Mouse (Mus musculus): ENCODE data around the gene Krt32. TPM values are rescaled to one million over a fixed set of nuclear protein-coding genes. Genes with fewer than 3 reads are reported as not detected.

The Krt32 gene
- polyA plus RNA-seq, 1 experiment from 2014 or later = not detected

DNA sequence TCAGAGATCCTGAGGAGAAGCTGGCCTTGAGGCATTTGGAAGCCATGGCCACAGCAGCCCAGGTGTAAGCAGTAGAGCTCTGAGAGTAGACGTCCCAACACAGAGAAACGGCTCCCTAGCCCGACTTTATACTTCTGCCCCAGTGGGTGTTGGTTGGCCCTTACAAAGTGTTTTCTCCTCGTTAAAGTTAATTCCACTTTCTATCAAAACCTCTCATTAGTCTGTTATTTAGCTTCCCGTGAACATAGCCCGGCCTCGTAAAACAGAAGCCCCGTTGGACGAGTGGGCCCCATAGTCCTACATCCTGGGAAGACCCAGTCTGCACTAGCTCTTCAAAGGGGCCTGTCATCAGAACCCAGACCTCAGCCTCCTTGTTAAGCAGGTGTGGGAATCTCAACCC, 8.1 kb upstream of the Krt32 start, which contains the start of gene Krt35:
TSS of gene Krt35 (minus strand) at position 101 of the 400 bp plus-strand sequence.
- Histone ChIP-seq H3K9ac (replicated peaks) (no peak within 1 kb of the TSS), H3K36me3 (replicated peaks; ENCODE audit: insufficient read depth, low read length) (no peaks in the 10 kb centered on the region), H3K4me2 (ENCODE audit: low read depth, low read length) (no peak within 1 kb of the TSS), H3K9me3 (ENCODE audit: low read length) (no peaks in the 10 kb centered on the region), H3K27ac (ENCODE audit: low read depth) (no peak within 1 kb of the TSS), H3K4me1 (ENCODE audit: insufficient read depth) (no peaks in the 10 kb centered on the region), H3K27me3 (ENCODE audit: insufficient read depth, low read length) (no peaks in the 10 kb centered on the region), H3K4me3 (ENCODE audit: low read depth, low read length) (no peak within 1 kb of the TSS)
- no peak for DNase-seq
- WGBS (ENCODE audit: insufficient replicate concordance) = 78% methylated on average over 9 of the region's 9 CpGs
- TF ChIP-seq CTCF (IDR thresholded peaks at IDR 0.05; ENCODE audit: low read depth) (no peak), EP300 (IDR thresholded peaks at IDR 0.05; ENCODE audit: low read depth) (no peak)
- no peak for ATAC-seq

DNA sequence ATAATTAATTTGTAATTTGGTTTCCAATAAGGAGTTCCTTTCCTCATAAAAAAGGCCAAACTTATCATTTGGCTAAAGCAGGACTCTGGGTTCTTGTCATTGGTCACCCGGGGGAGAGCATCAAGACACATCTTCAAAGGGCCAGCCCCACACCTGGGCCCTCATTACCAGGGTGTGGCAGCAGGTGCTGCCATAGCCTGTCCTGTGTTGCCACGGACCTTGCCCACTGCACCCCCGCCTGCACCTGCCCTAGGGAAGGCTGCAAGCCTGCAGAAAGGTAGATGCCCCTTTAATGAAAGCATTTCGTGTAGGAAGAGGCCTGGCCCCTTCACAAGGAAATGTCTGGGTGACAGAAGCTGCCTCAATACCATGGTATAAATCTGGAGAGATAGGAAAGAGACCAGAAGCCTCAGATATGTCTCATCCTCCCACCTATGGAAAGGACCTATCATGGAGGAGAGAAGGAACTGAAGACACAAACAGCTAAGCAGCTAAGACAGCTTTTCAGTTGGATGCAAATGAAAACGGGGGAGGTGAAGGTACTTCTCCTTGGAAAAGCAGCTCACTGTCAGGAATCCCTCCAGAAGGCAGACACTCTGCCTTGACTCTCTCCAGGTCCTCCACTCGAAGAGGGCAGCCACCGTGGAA, 476 bp upstream of the Krt32 start:
- no peak overlapping the region for H3K9ac ChIP-seq (replicated peaks)
- DNase-seq (no peak), ATAC-seq (no peak)
- H3K27ac ChIP-seq (ENCODE audit: low read depth) = no peak overlapping the region
- H3K27me3 ChIP-seq (ENCODE audit: insufficient read depth, low read length) = no peaks in the 10 kb centered on the region
- no peak overlapping the region for H3K4me3 ChIP-seq (ENCODE audit: low read depth, low read length)
- H3K9me3 ChIP-seq (ENCODE audit: low read length) = 0 out of 2 replicates have a peak, but pooled peaks cover 2% of the 10 kb centered on the region
- 52% methylated on average over 7 of the region's 7 CpGs for WGBS (ENCODE audit: insufficient replicate concordance)
- H3K4me1 ChIP-seq (ENCODE audit: insufficient read depth) = no peaks in the 10 kb centered on the region
- H3K36me3 ChIP-seq (replicated peaks; ENCODE audit: insufficient read depth, low read length) = no peaks in the 10 kb centered on the region
- TF ChIP-seq CTCF (IDR thresholded peaks at IDR 0.05; ENCODE audit: low read depth) (no peak), EP300 (IDR thresholded peaks at IDR 0.05; ENCODE audit: low read depth) (no peak)
- no peak overlapping the region for H3K4me2 ChIP-seq (ENCODE audit: low read depth, low read length)

DNA sequence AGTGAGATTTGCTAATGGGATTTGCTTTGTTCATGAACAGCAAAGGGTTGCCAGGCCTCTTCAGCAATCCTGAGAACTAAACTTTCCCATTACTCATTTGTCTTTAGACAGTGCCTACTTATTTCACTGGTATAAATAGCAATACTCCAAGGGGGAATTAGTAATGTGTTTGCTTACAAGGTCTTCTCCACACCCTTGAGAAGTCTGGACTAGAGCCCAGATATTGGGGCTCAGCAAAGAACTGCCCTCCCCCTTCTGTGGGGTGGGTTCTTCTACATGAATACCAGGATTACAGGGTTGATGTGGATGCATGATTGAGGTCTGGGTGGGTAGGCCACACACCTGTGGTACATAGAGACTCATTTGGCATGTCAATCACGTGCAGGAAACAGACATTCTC, 14.2 kb downstream of the Krt32 start:
- H3K9ac ChIP-seq (replicated peaks) = no peak overlapping the region
- no peak for DNase-seq
- WGBS (ENCODE audit: insufficient replicate concordance) = 52% methylated on average over 1 of the region's 1 CpGs
- TF ChIP-seq CTCF (IDR thresholded peaks at IDR 0.05; ENCODE audit: low read depth) = no peak
- TF ChIP-seq EP300 (IDR thresholded peaks at IDR 0.05; ENCODE audit: low read depth) = no peak
- ATAC-seq = no peak
- no peaks in the 10 kb centered on the region for H3K36me3 ChIP-seq (replicated peaks; ENCODE audit: insufficient read depth, low read length)
- no peak overlapping the region for H3K4me2 ChIP-seq (ENCODE audit: low read depth, low read length)
- no peak overlapping the region for H3K4me3 ChIP-seq (ENCODE audit: low read depth, low read length)
- H3K4me1 ChIP-seq (ENCODE audit: insufficient read depth) = no peaks in the 10 kb centered on the region
- no peaks in the 10 kb centered on the region for H3K27me3 ChIP-seq (ENCODE audit: insufficient read depth, low read length)
- no peak overlapping the region for H3K27ac ChIP-seq (ENCODE audit: low read depth)
- H3K9me3 ChIP-seq (ENCODE audit: low read length) = no peaks in the 10 kb centered on the region

DNA sequence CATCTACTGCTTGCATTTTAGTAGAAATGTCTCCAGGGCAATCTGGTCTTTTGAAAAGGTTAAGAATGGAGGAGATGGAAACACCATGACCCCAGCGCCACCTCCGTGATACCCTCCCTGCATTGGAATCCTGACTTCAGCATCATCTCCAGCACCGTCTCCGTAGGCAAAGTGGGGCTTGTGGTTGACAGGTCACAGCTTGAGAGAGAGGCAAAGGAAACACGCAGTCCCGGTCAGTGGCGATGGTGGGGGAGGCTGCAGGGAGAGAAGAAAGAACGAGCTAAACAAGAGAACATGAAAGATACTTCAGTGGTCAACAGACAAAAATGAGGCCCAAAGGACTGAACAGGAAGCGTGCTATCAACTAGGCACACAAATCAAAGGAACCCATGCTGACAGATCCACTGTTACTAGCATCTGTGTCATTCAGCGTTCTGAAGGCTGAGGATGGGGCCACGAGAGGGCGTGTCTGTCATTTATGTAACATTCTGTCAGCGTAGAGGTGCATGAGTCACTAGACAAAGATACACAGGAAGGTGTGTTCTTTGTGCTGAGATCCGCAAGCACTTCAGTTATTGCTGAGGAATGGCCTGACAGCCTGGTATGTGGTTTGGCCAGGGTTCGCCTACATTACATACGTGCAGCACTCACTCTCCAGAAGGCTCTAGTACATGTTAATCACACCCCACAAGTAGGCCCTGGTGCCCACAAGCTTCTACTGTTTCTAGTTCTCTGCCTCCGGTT, 20.6 kb downstream of the Krt32 start:
- H3K9me3 ChIP-seq (ENCODE audit: low read length) = no peaks in the 10 kb centered on the region
- TF ChIP-seq CTCF (IDR thresholded peaks at IDR 0.05; ENCODE audit: low read depth) = no peak
- TF ChIP-seq EP300 (IDR thresholded peaks at IDR 0.05; ENCODE audit: low read depth) = no peak
- H3K4me1 ChIP-seq (ENCODE audit: insufficient read depth) = no peaks in the 10 kb centered on the region
- no peak overlapping the region for H3K27ac ChIP-seq (ENCODE audit: low read depth)
- H3K4me3 ChIP-seq (ENCODE audit: low read depth, low read length) = no peak overlapping the region
- H3K9ac ChIP-seq (replicated peaks) = no peak overlapping the region
- 71% methylated on average over 17 of the region's 17 CpGs for WGBS (ENCODE audit: insufficient replicate concordance)
- no peak overlapping the region for H3K4me2 ChIP-seq (ENCODE audit: low read depth, low read length)
- no peaks in the 10 kb centered on the region for H3K36me3 ChIP-seq (replicated peaks; ENCODE audit: insufficient read depth, low read length)
- ATAC-seq (no peak), DNase-seq (no peak)
- H3K27me3 ChIP-seq (ENCODE audit: insufficient read depth, low read length) = no peaks in the 10 kb centered on the region

DNA sequence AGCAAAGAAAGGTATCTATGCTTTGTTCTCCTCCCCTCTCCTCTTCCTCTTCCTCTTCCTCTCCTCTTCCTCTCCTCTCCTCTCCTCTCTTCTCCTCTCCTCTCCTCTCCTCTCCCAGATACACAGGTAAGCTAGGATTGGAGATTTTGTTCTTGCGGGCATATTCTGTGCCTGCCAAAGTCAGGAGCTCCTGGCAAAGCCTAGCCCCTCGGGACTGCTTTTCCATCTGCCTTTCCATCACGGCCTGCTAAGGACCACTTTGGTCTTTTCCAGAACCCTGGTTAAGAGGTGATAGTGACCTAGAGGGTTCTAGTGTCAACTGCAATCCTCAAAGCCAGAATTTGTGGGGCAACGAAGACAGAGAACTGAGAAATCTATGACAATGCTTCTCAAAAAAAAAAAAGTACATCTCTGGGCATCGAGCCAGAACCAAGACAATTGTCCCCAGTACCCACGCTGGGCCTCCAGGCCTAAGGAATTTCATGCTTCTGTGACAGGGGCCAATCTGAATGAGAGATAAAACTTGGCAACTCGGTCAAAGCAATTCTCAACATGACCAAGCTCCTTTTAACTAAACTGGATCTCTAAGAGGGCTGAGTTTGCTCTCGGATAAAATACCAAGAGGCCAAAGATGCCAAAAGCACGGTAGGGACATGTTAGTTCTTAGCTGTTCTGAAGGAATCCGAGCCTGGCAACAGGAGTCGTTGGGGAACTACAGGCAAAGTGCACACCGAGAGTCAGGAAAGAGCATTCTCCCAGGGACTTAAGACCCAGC, 21.6 kb downstream of the Krt32 start:
- no peak for ATAC-seq

DNA sequence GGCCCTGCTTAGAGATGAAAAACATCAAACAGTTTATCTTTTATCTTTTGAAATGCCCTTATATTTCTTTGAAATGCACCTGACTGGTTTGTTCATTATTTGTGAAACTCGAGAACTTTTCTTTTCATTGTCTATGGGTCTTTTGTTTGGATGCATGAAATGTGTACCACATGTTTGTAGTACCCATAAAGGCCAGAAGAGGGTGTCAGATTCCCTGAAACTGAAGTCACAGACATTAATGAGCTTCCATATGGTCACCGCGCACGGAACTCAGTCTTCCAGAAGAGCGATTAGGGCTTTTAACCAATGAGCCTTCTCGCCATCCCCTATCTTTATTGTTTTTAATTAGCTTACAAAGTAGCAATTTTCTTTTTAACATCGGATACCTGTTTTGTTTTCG, 29.2 kb downstream of the Krt32 start:
- TF ChIP-seq CTCF (IDR thresholded peaks at IDR 0.05; ENCODE audit: low read depth) = 0 out of 2 replicates have a peak, but pooled peaks have one; percentile 8
- TF ChIP-seq EP300 (IDR thresholded peaks at IDR 0.05; ENCODE audit: low read depth) = no peak
- Histone ChIP-seq H3K4me2 (ENCODE audit: low read depth, low read length) (no peak overlapping the region), H3K4me3 (ENCODE audit: low read depth, low read length) (no peak overlapping the region), H3K27ac (ENCODE audit: low read depth) (no peak overlapping the region), H3K9ac (replicated peaks) (no peak overlapping the region), H3K4me1 (ENCODE audit: insufficient read depth) (no peaks in the 10 kb centered on the region), H3K9me3 (ENCODE audit: low read length) (no peaks in the 10 kb centered on the region), H3K36me3 (replicated peaks; ENCODE audit: insufficient read depth, low read length) (no peaks in the 10 kb centered on the region), H3K27me3 (ENCODE audit: insufficient read depth, low read length) (no peaks in the 10 kb centered on the region)
- DNase-seq (no peak), ATAC-seq (no peak)
- WGBS (ENCODE audit: insufficient replicate concordance) = 71% methylated on average over 8 of the region's 8 CpGs

More for the DNA sequence above, 21.6 kb downstream of the Krt32 start:
- TF ChIP-seq EP300 (IDR thresholded peaks at IDR 0.05; ENCODE audit: low read depth) (no peak), CTCF (IDR thresholded peaks at IDR 0.05; ENCODE audit: low read depth) (no peak)
- H3K36me3 ChIP-seq (replicated peaks; ENCODE audit: insufficient read depth, low read length) = no peaks in the 10 kb centered on the region
- H3K4me2 ChIP-seq (ENCODE audit: low read depth, low read length) = no peak overlapping the region
- H3K9ac ChIP-seq (replicated peaks) = no peak overlapping the region
- DNase-seq = no peak
- no peaks in the 10 kb centered on the region for H3K4me1 ChIP-seq (ENCODE audit: insufficient read depth)
- H3K27ac ChIP-seq (ENCODE audit: low read depth) = no peak overlapping the region
- no peaks in the 10 kb centered on the region for H3K27me3 ChIP-seq (ENCODE audit: insufficient read depth, low read length)
- WGBS (ENCODE audit: insufficient replicate concordance) = 68% methylated on average over 12 of the region's 12 CpGs
- H3K9me3 ChIP-seq (ENCODE audit: low read length) = no peaks in the 10 kb centered on the region
- no peak overlapping the region for H3K4me3 ChIP-seq (ENCODE audit: low read depth, low read length)

Data from liver, postnatal 0 days (tissue).